Mouse (Mus musculus): ENCODE measurements around the gene Nppb. TPM values are rescaled to one million over a fixed set of nuclear protein-coding genes. Genes with fewer than 3 reads are reported as not detected.

Nppb gene
- polyA plus RNA-seq, 1 experiment from 2014 or later: 305 TPM

DNA sequence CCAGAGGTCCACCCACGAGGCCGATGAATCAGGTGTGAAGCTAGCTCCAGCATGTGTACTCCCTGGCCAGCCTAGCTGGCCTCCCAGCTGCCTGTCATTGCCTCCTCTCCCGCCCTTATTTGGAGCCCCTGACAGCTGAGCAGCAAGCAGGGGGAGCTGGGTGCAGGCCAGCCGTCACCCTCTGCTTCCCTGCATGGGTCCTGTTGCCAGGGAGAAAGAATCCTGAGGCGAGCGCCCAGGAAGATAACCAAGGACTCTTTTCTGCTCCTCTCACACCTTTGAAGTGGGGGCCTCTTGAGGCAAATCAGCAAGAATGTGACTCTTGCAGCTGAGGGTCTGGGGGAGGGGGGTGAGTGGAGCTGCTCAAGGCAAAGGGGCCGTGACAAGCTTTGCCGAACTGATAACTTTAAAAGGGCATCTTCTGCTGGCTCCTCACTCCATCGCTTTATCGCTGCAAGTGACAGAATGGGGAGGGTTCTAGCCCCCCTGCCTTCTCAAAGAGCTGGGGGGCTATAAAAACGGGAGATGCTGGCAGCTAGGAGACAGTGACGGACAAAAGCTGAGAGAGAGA is 14.7 kb downstream of the Nppb start, which contains the start of gene Nppa:
Nppa (plus strand) TSS at position 521 of the 571 bp plus-strand sequence.
- ATAC-seq (replicated peaks; ENCODE audit: insufficient number of reproducible peaks, low FRiP score, low TSS enrichment): peak; percentile 46
- H3K9ac ChIP-seq (ENCODE audit: low read depth, low read length): peak within 1 kb of the TSS; percentile 47
- peak within 1 kb of the TSS; percentile 82 for H3K27ac ChIP-seq (ENCODE audit: low read depth, low read length)
- peaks cover 4% of the 10 kb centered on the region; the same call in 1 of the 2 replicates for H3K36me3 ChIP-seq (ENCODE audit: control insufficient read depth, insufficient read depth, low read length)
- H3K4me3 ChIP-seq (ENCODE audit: low read depth, low read length): peak within 1 kb of the TSS; percentile 34
- no peaks in the 10 kb centered on the region for H3K9me3 ChIP-seq (replicated peaks; ENCODE audit: control insufficient read depth, low read length)
- H3K4me1 ChIP-seq (ENCODE audit: control insufficient read depth, insufficient read depth, low read length): peaks cover 6% of the 10 kb centered on the region; the same call in 1 of the 2 replicates
- H3K4me2 ChIP-seq: peak within 1 kb of the TSS; percentile 19
- 19% methylated on average over 12 of the region's 12 CpGs for WGBS (ENCODE audit: insufficient replicate concordance)
- H3K27me3 ChIP-seq (ENCODE audit: control insufficient read depth, insufficient read depth, low read length): 0 out of 2 replicates have a peak, but pooled peaks cover 9% of the 10 kb centered on the region

GRCm38 (mm10) chr4:148001013-148001789 is 15.6 kb downstream of the Nppb start:
- Histone ChIP-seq H3K4me1 (ENCODE audit: control insufficient read depth, insufficient read depth, low read length) (peaks cover 6% of the 10 kb centered on the region; the same call in 1 of the 2 replicates), H3K27ac (ENCODE audit: low read depth, low read length) (peak overlapping the region; percentile 82), H3K9ac (ENCODE audit: low read depth, low read length) (peak overlapping the region; percentile 47), H3K36me3 (ENCODE audit: control insufficient read depth, insufficient read depth, low read length) (peaks cover 10% of the 10 kb centered on the region; the same call in 1 of the 2 replicates), H3K4me2 (peak overlapping the region; percentile 14), H3K4me3 (ENCODE audit: low read depth, low read length) (peak overlapping the region; percentile 34), H3K27me3 (ENCODE audit: control insufficient read depth, insufficient read depth, low read length) (0 out of 2 replicates have a peak, but pooled peaks cover 9% of the 10 kb centered on the region), H3K9me3 (replicated peaks; ENCODE audit: control insufficient read depth, low read length) (no peaks in the 10 kb centered on the region)
- 69% methylated on average over 17 of the region's 17 CpGs for WGBS (ENCODE audit: insufficient replicate concordance)
- no peak for ATAC-seq (replicated peaks; ENCODE audit: insufficient number of reproducible peaks, low FRiP score, low TSS enrichment)

DNA sequence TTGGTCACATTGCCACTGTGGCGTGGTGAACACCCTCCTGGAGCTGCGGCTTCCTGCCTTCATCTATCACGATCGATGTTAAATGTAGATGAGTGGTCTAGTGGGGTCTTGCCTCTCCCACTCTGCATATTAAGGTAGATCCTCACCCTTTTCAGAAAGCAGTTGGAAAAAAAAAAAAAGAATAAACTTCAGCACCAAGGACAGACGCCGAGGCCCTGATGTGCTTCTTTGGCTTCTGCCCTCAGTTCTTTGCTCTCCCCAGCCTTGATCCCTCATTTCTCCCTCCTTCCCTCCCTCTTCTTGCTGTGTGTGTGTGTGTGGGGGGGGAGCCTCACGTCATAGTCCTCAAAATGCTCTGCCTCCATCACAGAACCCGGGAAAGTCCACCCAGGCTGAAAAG is 16.3 kb downstream of the Nppb start:
- 0 out of 2 replicates have a peak, but pooled peaks cover 9% of the 10 kb centered on the region for H3K27me3 ChIP-seq (ENCODE audit: control insufficient read depth, insufficient read depth, low read length)
- 44% methylated on average over 8 of the region's 8 CpGs for WGBS (ENCODE audit: insufficient replicate concordance)
- no peaks in the 10 kb centered on the region for H3K9me3 ChIP-seq (replicated peaks; ENCODE audit: control insufficient read depth, low read length)
- peaks cover 11% of the 10 kb centered on the region; the same call in 1 of the 2 replicates for H3K36me3 ChIP-seq (ENCODE audit: control insufficient read depth, insufficient read depth, low read length)
- peak overlapping the region; percentile 34 for H3K4me3 ChIP-seq (ENCODE audit: low read depth, low read length)
- peaks cover 6% of the 10 kb centered on the region; the same call in 1 of the 2 replicates for H3K4me1 ChIP-seq (ENCODE audit: control insufficient read depth, insufficient read depth, low read length)
- H3K4me2 ChIP-seq: peak overlapping the region; percentile 14
- peak overlapping the region; percentile 82; the same call in 1 of the 2 replicates for H3K27ac ChIP-seq (ENCODE audit: low read depth, low read length)
- no peak for ATAC-seq (replicated peaks; ENCODE audit: insufficient number of reproducible peaks, low FRiP score, low TSS enrichment)
- peak overlapping the region; percentile 47; the same call in 1 of the 2 replicates for H3K9ac ChIP-seq (ENCODE audit: low read depth, low read length)

DNA sequence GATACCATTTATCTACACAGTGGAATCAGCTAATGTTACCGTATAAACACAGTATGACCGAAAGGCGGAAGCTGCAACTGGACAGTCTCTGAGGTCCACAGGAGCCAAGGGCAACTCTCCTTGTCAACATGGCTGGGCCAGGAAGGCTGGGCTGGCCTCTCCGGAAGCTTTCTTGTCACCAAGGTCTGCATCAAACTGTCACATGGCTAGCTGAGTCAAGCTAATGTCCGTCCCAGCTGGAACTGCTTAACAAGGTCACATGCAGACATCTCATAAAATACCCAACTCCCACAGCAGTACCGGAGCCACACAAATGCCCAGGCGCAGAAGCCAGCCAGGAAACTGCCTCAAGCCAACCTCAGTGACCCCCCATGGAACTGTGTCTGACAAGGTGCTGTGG is 18.8 kb downstream of the Nppb start:
- peaks cover 27% of the 10 kb centered on the region for H3K36me3 ChIP-seq (ENCODE audit: control insufficient read depth, insufficient read depth, low read length)
- 82% methylated on average over 7 of the region's 7 CpGs for WGBS (ENCODE audit: insufficient replicate concordance)
- 0 out of 2 replicates have a peak, but pooled peaks cover 2% of the 10 kb centered on the region for H3K27me3 ChIP-seq (ENCODE audit: control insufficient read depth, insufficient read depth, low read length)
- ATAC-seq (replicated peaks; ENCODE audit: insufficient number of reproducible peaks, low FRiP score, low TSS enrichment): no peak
- no peak overlapping the region for H3K4me3 ChIP-seq (ENCODE audit: low read depth, low read length)
- no peak overlapping the region for H3K9ac ChIP-seq (ENCODE audit: low read depth, low read length)
- peaks cover 5% of the 10 kb centered on the region; the same call in 1 of the 2 replicates for H3K4me1 ChIP-seq (ENCODE audit: control insufficient read depth, insufficient read depth, low read length)
- no peaks in the 10 kb centered on the region for H3K9me3 ChIP-seq (replicated peaks; ENCODE audit: control insufficient read depth, low read length)
- no peak overlapping the region; the same call in 1 of the 2 replicates for H3K27ac ChIP-seq (ENCODE audit: low read depth, low read length)
- H3K4me2 ChIP-seq: no peak overlapping the region

- 78% methylated on average over 4 of the region's 4 CpGs for WGBS (ENCODE audit: insufficient replicate concordance)
- peaks cover 55% of the 10 kb centered on the region for H3K36me3 ChIP-seq (ENCODE audit: control insufficient read depth, insufficient read depth, low read length)
Measured at GRCm38 (mm10) chr4:148008412-148008811, 22.8 kb downstream of the Nppb start.

GRCm38 (mm10) chr4:148009641-148010040 is 24.1 kb downstream of the Nppb start:
- Histone ChIP-seq H3K27me3 (ENCODE audit: control insufficient read depth, insufficient read depth, low read length) (no peaks in the 10 kb centered on the region), H3K4me2 (no peak overlapping the region), H3K36me3 (ENCODE audit: control insufficient read depth, insufficient read depth, low read length) (peaks cover 62% of the 10 kb centered on the region), H3K9me3 (replicated peaks; ENCODE audit: control insufficient read depth, low read length) (no peaks in the 10 kb centered on the region), H3K9ac (ENCODE audit: low read depth, low read length) (no peak overlapping the region), H3K27ac (ENCODE audit: low read depth, low read length) (no peak overlapping the region), H3K4me3 (ENCODE audit: low read depth, low read length) (no peak overlapping the region), H3K4me1 (ENCODE audit: control insufficient read depth, insufficient read depth, low read length) (no peaks in the 10 kb centered on the region)
- WGBS (ENCODE audit: insufficient replicate concordance): 75% methylated on average over 2 of the region's 2 CpGs
- no peak for ATAC-seq (replicated peaks; ENCODE audit: insufficient number of reproducible peaks, low FRiP score, low TSS enrichment)

More at GRCm38 (mm10) chr4:148008412-148008811, 22.8 kb downstream of the Nppb start:
- Histone ChIP-seq H3K9ac (ENCODE audit: low read depth, low read length) (no peak overlapping the region), H3K9me3 (replicated peaks; ENCODE audit: control insufficient read depth, low read length) (no peaks in the 10 kb centered on the region), H3K4me3 (ENCODE audit: low read depth, low read length) (no peak overlapping the region), H3K27me3 (ENCODE audit: control insufficient read depth, insufficient read depth, low read length) (0 out of 2 replicates have a peak, but pooled peaks cover 2% of the 10 kb centered on the region), H3K27ac (ENCODE audit: low read depth, low read length) (no peak overlapping the region), H3K4me1 (ENCODE audit: control insufficient read depth, insufficient read depth, low read length) (no peaks in the 10 kb centered on the region), H3K4me2 (no peak overlapping the region)
- no peak for ATAC-seq (replicated peaks; ENCODE audit: insufficient number of reproducible peaks, low FRiP score, low TSS enrichment)

DNA sequence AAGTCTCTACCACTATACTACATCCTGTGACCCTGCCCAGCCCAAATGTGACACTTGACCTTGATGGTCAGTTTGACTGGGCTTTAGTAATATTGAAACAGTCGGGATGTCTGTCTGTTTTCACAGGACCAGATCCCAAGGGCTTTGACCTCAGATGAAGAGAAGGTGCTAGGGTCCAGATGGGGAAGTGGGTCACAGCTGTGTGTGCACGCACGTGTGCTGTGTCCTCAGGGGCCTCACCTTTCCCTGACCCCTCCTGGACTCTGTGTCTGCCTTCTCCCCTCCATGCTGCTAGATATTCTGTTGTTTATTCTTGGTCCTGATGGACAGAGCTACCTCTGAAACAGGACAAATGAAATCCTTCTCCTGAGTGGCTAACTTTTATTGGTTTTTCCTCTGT is 25.7 kb downstream of the Nppb start:
- 78% methylated on average over 3 of the region's 3 CpGs for WGBS (ENCODE audit: insufficient replicate concordance)
- Histone ChIP-seq H3K4me2 (no peak overlapping the region), H3K36me3 (ENCODE audit: control insufficient read depth, insufficient read depth, low read length) (peaks cover 64% of the 10 kb centered on the region), H3K9me3 (replicated peaks; ENCODE audit: control insufficient read depth, low read length) (no peaks in the 10 kb centered on the region), H3K27me3 (ENCODE audit: control insufficient read depth, insufficient read depth, low read length) (no peaks in the 10 kb centered on the region), H3K9ac (ENCODE audit: low read depth, low read length) (no peak overlapping the region), H3K4me1 (ENCODE audit: control insufficient read depth, insufficient read depth, low read length) (no peaks in the 10 kb centered on the region), H3K27ac (ENCODE audit: low read depth, low read length) (no peak overlapping the region), H3K4me3 (ENCODE audit: low read depth, low read length) (no peak overlapping the region)
- ATAC-seq (replicated peaks; ENCODE audit: insufficient number of reproducible peaks, low FRiP score, low TSS enrichment): no peak

GRCm38 (mm10) chr4:148012216-148012615 is 26.6 kb downstream of the Nppb start:
- H3K9me3 ChIP-seq (replicated peaks; ENCODE audit: control insufficient read depth, low read length): no peaks in the 10 kb centered on the region
- no peak overlapping the region for H3K27ac ChIP-seq (ENCODE audit: low read depth, low read length)
- no peak overlapping the region for H3K4me2 ChIP-seq
- no peaks in the 10 kb centered on the region for H3K4me1 ChIP-seq (ENCODE audit: control insufficient read depth, insufficient read depth, low read length)
- H3K9ac ChIP-seq (ENCODE audit: low read depth, low read length): no peak overlapping the region
- H3K4me3 ChIP-seq (ENCODE audit: low read depth, low read length): no peak overlapping the region
- no peaks in the 10 kb centered on the region for H3K27me3 ChIP-seq (ENCODE audit: control insufficient read depth, insufficient read depth, low read length)
- H3K36me3 ChIP-seq (ENCODE audit: control insufficient read depth, insufficient read depth, low read length): peaks cover 67% of the 10 kb centered on the region
- 82% methylated on average over 4 of the region's 4 CpGs for WGBS (ENCODE audit: insufficient replicate concordance)
- ATAC-seq (replicated peaks; ENCODE audit: insufficient number of reproducible peaks, low FRiP score, low TSS enrichment): no peak

Measured in heart, embryonic 11.5 days (tissue).